Mouse (Mus musculus): ENCODE data around the gene Epn2. TPM values are rescaled to one million over a fixed set of nuclear protein-coding genes. Genes with fewer than 3 reads are reported as not detected.

The Epn2 gene
- polyA plus RNA-seq, 1 experiment from 2014 or later = 56.5 TPM

DNA sequence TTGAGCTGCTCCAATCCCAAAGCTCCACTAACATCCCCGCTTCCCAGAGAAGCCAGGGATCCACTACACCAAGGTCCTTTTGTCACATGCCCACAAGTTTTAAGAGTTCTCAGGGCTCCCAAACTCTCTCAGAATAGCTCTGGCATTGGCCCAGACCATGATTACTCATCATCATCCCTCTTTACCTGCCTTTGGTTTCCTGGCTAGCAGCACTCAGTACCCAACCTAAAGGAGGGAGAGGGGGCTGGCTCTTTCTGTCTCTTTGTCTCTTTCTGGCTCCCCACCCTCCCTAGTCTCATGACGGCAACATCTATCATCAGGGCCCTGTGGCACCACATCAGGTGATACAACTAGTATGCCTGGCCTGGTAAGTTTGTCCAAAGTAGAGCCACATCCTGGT, 46.7 kb downstream of the Epn2 start:
- no peaks in the 10 kb centered on the region for H3K27me3 ChIP-seq
- H3K27ac ChIP-seq (replicated peaks) = no peak overlapping the region
- H3K4me2 ChIP-seq = no peak overlapping the region
- WGBS = 90% methylated on average over 2 of the region's 2 CpGs
- no peaks in the 10 kb centered on the region for H3K9me3 ChIP-seq
- no peak overlapping the region for H3K9ac ChIP-seq
- ATAC-seq (ENCODE audit: low read depth) = no peak
- H3K4me3 ChIP-seq = no peak overlapping the region
- peaks cover 26% of the 10 kb centered on the region for H3K4me1 ChIP-seq (replicated peaks)
- H3K36me3 ChIP-seq = peaks cover 10% of the 10 kb centered on the region; the same call in 1 of the 2 replicates

DNA sequence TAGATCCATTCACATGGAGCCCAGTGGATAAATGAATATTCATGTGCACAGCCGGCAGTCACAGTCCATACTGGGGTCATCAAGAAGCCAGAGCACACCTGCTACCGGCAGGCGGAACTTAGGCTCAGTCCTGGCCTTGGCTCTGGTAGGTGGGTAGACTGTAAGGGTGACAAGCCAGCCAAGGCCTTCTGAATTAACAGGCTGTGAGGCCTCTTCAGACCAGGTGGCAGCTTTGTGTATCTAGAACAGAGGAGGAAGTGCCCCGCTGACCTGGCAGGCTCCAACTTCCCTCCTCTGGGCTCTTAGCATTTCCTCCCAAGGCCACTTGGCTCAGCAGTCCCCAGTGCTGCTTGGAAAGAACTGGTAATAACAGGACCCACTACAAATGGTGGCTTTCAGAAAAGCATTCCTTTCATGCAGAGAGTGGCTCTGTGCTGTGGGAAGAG, 50.2 kb downstream of the Epn2 start:
- Histone ChIP-seq H3K9me3 (no peaks in the 10 kb centered on the region), H3K9ac (no peak overlapping the region), H3K27ac (replicated peaks) (peak overlapping the region; percentile 62), H3K4me2 (no peak overlapping the region), H3K4me3 (no peak overlapping the region), H3K36me3 (peaks cover 10% of the 10 kb centered on the region; the same call in 1 of the 2 replicates), H3K27me3 (no peaks in the 10 kb centered on the region), H3K4me1 (replicated peaks) (peaks cover 32% of the 10 kb centered on the region)
- ATAC-seq (ENCODE audit: low read depth) = peak; percentile 56
- WGBS = 18% methylated on average over 4 of the region's 4 CpGs

DNA sequence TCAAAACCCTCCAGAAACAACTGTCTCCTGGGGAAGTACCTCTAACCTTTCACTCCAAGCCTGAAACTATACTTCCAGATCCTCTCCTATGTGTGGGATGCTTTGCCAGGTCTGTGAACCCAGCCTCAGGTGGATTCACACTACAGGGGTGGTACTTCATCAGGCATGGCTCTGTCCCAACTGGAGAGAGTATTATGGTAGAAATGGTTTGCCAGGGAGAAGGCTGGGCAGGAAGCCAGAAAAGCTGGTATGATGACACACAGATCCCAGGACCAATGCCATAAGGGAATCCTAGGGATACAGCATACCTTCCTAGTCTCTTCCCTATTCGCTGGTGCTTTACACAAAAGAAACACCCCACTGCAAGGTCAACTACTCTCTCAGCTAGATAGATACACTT, 52.6 kb downstream of the Epn2 start:
- peaks cover 18% of the 10 kb centered on the region; the same call in 1 of the 2 replicates for H3K36me3 ChIP-seq
- peaks cover 26% of the 10 kb centered on the region for H3K4me1 ChIP-seq (replicated peaks)
- no peak for ATAC-seq (ENCODE audit: low read depth)
- no peaks in the 10 kb centered on the region for H3K27me3 ChIP-seq
- no peaks in the 10 kb centered on the region for H3K9me3 ChIP-seq
- no peak overlapping the region for H3K4me2 ChIP-seq
- no peak overlapping the region for H3K9ac ChIP-seq
- H3K4me3 ChIP-seq = no peak overlapping the region
- 93% methylated on average over 1 of the region's 1 CpGs for WGBS
- no peak overlapping the region for H3K27ac ChIP-seq (replicated peaks)

DNA sequence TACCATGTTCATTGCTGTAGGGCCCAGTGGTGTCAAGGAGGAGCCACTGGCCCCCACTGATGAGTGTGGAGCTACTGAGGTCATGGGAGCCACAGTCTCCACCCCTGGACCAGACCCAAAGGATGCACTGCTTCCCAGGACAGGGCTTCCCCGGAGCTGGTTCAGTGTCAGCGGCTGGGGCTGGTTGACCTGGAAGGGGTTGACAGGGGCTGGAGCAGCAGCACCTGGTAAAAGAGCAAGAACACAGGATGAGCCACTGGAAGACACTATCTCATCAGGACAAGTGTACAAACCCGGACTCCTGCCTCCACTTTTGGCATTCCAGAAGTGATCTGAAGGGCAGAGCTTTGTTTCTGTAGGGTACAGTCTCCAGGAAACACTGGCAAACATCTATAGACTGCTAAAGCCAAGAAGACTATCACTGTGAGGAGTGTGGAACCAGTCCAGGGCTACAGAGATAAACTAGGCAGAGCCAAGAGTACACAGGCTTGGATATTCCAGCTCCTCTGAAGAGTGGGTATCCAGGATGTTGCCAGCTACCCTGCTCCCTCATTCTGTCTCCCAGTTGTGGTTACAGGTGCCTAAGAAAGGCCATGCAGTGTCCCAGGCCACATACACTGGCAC, 59.9 kb downstream of the Epn2 start:
- no peak overlapping the region for H3K4me2 ChIP-seq
- no peak overlapping the region for H3K27ac ChIP-seq (replicated peaks)
- H3K4me3 ChIP-seq = no peak overlapping the region
- WGBS = 88% methylated on average over 3 of the region's 3 CpGs
- H3K9ac ChIP-seq = no peak overlapping the region
- H3K9me3 ChIP-seq = no peaks in the 10 kb centered on the region
- no peak for ATAC-seq (ENCODE audit: low read depth)
- H3K36me3 ChIP-seq = peaks cover 77% of the 10 kb centered on the region
- no peaks in the 10 kb centered on the region for H3K4me1 ChIP-seq (replicated peaks)
- H3K27me3 ChIP-seq = no peaks in the 10 kb centered on the region

DNA sequence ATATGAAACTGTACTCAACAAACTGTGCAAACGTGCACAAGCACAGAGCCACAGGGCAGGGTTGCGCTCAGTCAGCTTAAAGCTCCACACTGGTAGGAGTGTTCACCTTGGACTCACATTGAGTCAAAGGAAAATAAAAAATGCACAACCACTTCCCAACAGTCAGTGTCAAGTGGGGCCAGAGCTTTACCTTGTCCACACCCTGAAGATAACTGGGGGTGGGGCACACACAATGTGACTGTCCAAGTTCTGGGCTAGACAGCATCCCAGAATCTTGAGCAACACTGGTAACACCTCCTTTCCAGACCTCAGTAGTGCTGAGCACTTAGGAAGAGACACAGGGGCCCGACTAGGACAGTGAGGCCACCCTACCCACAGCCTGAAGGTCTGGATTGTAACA, 60.6 kb downstream of the Epn2 start:
- no peak overlapping the region for H3K4me3 ChIP-seq
- 93% methylated on average over 3 of the region's 3 CpGs for WGBS
- H3K4me2 ChIP-seq = no peak overlapping the region
- no peak for ATAC-seq (ENCODE audit: low read depth)
- peaks cover 75% of the 10 kb centered on the region for H3K36me3 ChIP-seq
- no peaks in the 10 kb centered on the region for H3K27me3 ChIP-seq
- no peak overlapping the region for H3K27ac ChIP-seq (replicated peaks)
- H3K4me1 ChIP-seq (replicated peaks) = no peaks in the 10 kb centered on the region
- no peaks in the 10 kb centered on the region for H3K9me3 ChIP-seq
- no peak overlapping the region for H3K9ac ChIP-seq

DNA sequence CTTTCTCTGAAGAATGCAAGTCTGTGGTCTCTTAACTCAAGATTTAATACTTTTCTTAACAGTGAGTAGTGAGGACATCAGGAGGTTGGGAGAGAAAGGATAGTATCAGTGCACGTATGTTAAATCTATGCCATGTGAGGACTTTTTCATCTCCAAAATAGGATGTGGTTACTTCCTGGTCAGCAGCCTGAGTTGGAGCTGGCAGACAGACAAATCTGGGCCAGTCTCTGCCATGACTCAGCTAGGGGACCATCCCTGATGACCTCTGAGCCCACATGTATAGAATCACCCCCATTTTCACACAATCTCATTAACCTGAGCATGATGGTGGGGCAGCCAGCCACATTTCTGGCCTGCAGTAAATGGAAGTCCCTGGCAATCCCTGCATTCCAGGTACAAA, 61.5 kb downstream of the Epn2 start:
- no peak overlapping the region for H3K9ac ChIP-seq
- 92% methylated on average over 1 of the region's 1 CpGs for whole genome bisulfite sequencing
- H3K4me1 ChIP-seq (replicated peaks) = no peaks in the 10 kb centered on the region
- peaks cover 81% of the 10 kb centered on the region for H3K36me3 ChIP-seq
- H3K4me2 ChIP-seq = no peak overlapping the region
- no peak for ATAC-seq (ENCODE audit: low read depth)
- no peak overlapping the region for H3K4me3 ChIP-seq
- H3K27me3 ChIP-seq = no peaks in the 10 kb centered on the region
- H3K27ac ChIP-seq (replicated peaks) = no peak overlapping the region
- no peaks in the 10 kb centered on the region for H3K9me3 ChIP-seq

DNA sequence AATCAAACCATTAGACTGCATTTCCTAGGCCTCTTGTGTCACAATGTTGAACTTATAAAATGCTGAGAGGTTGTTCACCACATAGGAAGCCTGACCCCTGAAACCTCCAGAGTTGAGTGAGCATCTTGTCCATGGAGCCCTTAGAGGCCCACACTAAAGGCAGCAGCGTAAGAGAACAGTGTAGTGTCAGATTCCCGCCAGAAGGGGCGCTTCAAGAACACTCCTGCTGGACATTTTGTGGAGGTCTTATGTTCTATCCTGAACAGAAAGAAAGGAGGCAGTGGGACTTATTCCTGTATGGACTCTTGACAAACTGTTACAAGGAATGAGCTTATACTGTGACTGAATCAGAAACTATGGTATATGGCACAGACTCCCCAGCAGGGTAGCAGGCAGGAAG, 64.5 kb downstream of the Epn2 start:
- WGBS = 47% methylated on average over 3 of the region's 3 CpGs
- H3K4me3 ChIP-seq = no peak overlapping the region
- H3K9me3 ChIP-seq = no peaks in the 10 kb centered on the region
- H3K36me3 ChIP-seq = peaks cover 81% of the 10 kb centered on the region
- no peaks in the 10 kb centered on the region for H3K4me1 ChIP-seq (replicated peaks)
- H3K4me2 ChIP-seq = no peak overlapping the region
- no peaks in the 10 kb centered on the region for H3K27me3 ChIP-seq
- H3K9ac ChIP-seq = no peak overlapping the region
- no peak overlapping the region for H3K27ac ChIP-seq (replicated peaks)
- no peak for ATAC-seq (ENCODE audit: low read depth)

DNA sequence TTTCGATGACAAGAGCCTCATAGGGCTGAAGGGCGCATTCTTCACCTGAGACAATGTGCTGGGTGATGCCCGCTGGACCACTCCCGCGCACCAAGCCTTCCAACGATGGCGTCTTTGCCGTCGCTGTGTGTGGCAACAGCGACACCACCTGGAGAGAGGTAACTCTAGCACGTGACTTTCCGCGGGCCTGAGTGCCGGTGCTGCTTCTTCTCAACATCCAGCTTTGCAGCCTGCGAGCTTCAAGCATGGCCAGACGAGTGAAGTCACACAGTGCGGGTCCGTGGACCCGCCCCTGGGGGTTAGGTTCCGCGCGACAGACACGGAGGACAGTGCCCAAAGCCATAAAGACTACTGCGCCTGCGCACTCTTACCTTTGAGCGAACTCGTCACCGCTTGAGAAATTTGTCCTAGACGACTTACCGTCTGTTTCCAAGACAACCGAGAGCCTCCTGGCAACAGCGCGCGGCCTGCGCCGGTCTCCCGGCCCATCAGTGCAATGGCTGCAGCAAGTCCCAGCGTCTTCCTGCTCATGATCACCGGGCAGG, 74.7 kb downstream of the Epn2 start, which contains the start of gene B9d1:
B9d1 (plus strand) TSS at position 432 of the 545 bp plus-strand sequence.
- H3K9me3 ChIP-seq = no peaks in the 10 kb centered on the region
- WGBS = under 1% methylated on average over 39 of the region's 39 CpGs
- peaks cover 6% of the 10 kb centered on the region for H3K36me3 ChIP-seq
- H3K27me3 ChIP-seq = no peaks in the 10 kb centered on the region
- peak within 1 kb of the TSS; percentile 79 for H3K9ac ChIP-seq
- H3K4me3 ChIP-seq = peak within 1 kb of the TSS; percentile 66
- H3K4me2 ChIP-seq = peak within 1 kb of the TSS; percentile 77
- peaks cover 24% of the 10 kb centered on the region for H3K4me1 ChIP-seq (replicated peaks)
- peak; percentile 93 for ATAC-seq (ENCODE audit: low read depth)
- H3K27ac ChIP-seq (replicated peaks) = peak within 1 kb of the TSS; percentile 91

DNA sequence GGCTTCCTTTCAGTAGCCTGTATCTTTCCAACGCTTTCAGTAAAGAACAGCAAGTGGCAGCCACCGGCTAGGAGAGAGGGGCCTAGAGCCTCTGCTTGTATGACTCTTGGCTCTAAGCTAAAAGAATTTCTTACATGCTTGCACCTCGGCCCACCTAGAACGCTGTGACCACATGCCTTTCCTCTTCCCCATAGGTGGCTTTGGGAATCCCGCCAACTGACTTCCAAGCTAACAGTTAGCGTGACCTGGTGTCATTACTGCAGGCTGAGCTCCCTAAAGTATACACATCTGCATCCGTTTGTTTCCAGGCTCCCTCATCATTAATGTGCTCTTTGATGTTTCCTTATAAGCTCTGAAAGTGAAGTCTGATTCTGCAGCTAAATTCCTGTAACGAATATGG, 75.6 kb downstream of the Epn2 start:
- Histone ChIP-seq H3K4me1 (replicated peaks) (peaks cover 24% of the 10 kb centered on the region), H3K9me3 (no peaks in the 10 kb centered on the region), H3K36me3 (no peaks in the 10 kb centered on the region), H3K9ac (peak overlapping the region; percentile 79; the same call in 1 of the 2 replicates), H3K4me2 (peak overlapping the region; percentile 77), H3K27ac (replicated peaks) (peak overlapping the region; percentile 91), H3K27me3 (no peaks in the 10 kb centered on the region), H3K4me3 (no peak overlapping the region)
- WGBS = 70% methylated on average over 8 of the region's 8 CpGs
- no peak for ATAC-seq (ENCODE audit: low read depth)

DNA sequence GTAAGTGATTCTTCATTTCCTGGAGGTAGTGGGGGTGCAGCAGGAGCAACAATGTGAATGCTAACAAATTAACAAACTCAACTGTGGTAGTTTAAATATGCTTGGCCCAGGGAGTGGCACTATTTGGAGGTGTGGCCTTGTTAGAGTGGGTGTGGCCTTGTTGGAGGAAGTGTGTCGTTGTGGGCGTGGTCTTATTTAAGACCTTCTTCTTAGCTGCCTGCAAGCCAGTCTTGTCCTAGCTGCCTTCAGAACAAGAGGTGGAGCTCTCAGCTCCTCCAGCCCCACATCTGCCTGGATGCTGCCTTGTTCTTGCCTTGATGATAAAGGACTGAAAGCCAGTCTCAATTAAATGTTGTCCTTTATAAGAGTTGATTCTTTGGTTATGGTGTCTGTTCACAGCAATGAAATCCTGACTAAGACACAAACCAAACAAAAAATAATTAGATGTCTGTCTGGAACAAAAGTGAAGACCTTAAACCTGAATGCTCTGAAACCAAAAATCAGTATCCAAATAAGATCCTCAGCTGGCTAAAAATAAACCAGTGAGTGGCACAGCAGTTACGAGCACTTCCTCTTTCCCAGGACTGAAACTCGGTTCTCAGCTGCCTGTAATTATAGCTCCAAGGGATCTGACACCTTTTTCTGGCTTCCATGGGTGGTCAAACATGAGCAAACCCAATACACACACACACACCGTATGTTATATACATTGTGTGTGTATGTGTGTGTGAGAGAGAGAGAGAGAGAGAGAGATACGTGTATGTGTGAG, 80.6 kb downstream of the Epn2 start:
- ATAC-seq (ENCODE audit: low read depth) = no peak
- no peaks in the 10 kb centered on the region for H3K9me3 ChIP-seq
- H3K4me3 ChIP-seq = no peak overlapping the region
- peaks cover 4% of the 10 kb centered on the region for H3K4me1 ChIP-seq (replicated peaks)
- no peak overlapping the region for H3K9ac ChIP-seq
- H3K27me3 ChIP-seq = no peaks in the 10 kb centered on the region
- H3K27ac ChIP-seq (replicated peaks) = no peak overlapping the region
- no peak overlapping the region for H3K4me2 ChIP-seq
- no peaks in the 10 kb centered on the region for H3K36me3 ChIP-seq
- 84% methylated on average over 6 of the region's 6 CpGs for WGBS

DNA sequence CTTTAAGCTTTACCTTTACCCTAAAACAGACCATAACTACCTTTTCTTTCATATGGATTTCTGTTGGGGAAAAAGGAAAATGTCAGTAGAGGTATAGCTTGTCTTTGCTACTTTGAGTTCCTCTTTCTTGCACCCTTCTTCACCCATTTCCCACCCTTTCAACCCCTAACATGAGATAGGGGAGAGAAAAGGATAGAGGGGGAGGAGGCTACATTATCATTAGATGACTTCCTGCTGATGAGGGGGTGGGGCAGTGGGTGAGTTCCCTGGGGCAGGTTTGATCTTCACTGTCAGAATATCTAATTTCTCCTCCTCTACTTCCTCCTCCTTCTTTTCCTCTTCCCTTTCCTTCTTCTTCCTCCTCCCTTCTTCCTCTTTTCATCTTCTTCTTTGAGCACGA, 82.0 kb downstream of the Epn2 start:
- Histone ChIP-seq H3K9me3 (no peaks in the 10 kb centered on the region), H3K27ac (replicated peaks) (no peak overlapping the region), H3K9ac (no peak overlapping the region), H3K4me3 (no peak overlapping the region), H3K27me3 (no peaks in the 10 kb centered on the region), H3K4me1 (replicated peaks) (peaks cover 10% of the 10 kb centered on the region), H3K36me3 (peaks cover 4% of the 10 kb centered on the region; the same call in 1 of the 2 replicates), H3K4me2 (no peak overlapping the region)
- WGBS = 87% methylated on average over 1 of the region's 1 CpGs
- no peak for ATAC-seq (ENCODE audit: low read depth)

DNA sequence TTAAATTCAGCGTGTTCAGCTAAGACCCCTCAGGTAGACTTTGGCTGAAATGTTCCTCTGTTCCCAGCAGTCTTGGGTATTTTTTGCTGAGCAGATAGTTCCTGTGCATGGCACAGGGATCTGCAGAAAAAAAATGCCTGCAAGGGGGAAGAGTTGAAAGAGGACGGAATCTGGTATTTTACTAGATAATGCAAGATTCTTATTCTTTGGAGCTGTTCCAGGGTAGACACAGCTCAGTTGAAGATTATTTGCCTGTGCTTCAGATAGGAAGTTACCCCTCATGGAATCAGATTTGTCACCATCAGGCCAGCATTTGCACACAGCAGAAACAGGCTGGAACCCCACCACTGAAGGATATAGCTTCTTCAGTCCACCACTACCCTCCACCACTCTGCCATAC, 84.0 kb downstream of the Epn2 start:
- H3K4me1 ChIP-seq (replicated peaks) = peaks cover 25% of the 10 kb centered on the region
- no peak for ATAC-seq (ENCODE audit: low read depth)
- H3K9ac ChIP-seq = no peak overlapping the region
- H3K4me3 ChIP-seq = no peak overlapping the region
- WGBS = 90% methylated on average over 2 of the region's 2 CpGs
- H3K36me3 ChIP-seq = peaks cover 23% of the 10 kb centered on the region
- H3K27ac ChIP-seq (replicated peaks) = 0 out of 2 replicates have a peak overlapping the region, but pooled peaks have one; percentile 93
- H3K4me2 ChIP-seq = no peak overlapping the region
- H3K9me3 ChIP-seq = no peaks in the 10 kb centered on the region
- H3K27me3 ChIP-seq = no peaks in the 10 kb centered on the region

All from neural tube, embryonic 13.5 days (tissue).